Mouse (Mus musculus) CD4-positive, CD25-positive, alpha-beta regulatory T cell (primary cell): ENCODE results near the gene Agbl3. TPM values are rescaled to one million over a fixed set of nuclear protein-coding genes. Genes with fewer than 3 reads are reported as not detected.

Experiments used
- polyA plus RNA-seq: library from polyadenylated mRNA; unstranded; fragments of 100-300 nt; shearing (Covaris generic); gene quantifications from one replicate; pipeline ENCODE4 v1.2.1, GENCODE M21; 2017

Agbl3 gene
- 2.1 TPM for polyA plus RNA-seq

DNA sequence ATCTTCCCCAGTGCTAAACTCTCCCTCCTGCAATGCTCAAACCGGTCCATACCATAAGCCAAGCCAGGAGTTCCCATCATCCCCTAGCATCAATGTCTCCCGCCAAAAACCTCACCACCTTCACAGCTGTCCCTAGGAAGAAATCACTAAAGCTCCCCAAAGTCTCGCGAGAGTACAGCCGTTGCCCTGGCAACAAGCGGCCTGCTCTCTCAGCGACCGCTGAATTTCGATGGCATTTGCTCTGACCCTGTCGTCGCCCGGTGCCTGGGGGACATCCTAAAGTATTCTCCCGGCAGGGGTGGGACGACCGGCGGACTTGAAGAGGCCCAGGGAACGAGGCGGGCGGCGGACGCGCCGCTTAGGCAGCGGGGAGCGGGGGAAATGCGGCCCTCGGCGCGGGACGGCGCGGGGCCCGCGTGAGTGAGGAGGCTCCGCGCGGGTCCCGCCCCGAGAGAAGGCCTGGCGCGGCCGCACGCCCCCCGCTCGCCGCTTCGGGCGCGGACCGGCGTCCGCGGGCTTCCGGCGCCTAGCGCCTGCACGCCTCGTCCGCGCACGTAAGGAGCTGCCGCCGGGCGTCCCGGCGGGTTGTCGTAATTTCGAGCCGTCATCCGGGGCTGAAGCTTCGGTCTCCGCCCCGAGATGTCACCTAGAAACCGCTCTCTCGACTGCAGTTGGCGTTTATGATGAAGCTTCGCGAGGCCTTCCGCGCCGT is at the start of gene Agbl3:
Gene Agbl3 (plus strand): TSS at position 202 of the 712 bp plus-strand sequence.

DNA sequence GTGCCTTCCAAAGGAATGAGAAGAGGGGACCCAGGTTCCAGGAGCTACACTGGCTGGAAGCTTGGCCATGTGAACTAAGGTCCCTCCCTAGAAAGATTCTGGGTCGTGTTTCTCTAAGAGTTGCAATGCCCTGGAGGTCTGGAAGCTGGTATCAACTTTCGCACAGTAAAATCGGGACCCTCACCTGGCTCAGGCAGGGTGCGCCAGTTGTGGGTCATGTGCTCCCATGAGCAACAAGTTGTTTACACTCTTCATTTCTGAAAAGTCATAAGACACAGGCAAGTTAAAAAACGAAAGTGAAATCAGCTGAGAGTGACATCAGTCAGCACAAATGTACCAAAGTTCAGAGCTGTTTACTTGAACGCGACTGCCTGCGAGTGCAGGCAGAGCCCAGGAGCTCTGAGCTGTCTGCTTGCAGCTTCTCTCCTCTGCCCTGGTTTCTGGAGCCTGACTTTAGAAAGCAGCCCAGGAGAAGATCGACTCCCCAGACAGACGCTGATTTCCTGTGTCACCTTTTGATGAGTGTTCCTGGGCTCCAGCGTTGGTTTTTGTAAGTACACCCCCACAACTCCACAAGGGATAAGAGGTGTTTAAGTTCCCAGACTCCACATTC is 82.7 kb downstream of the Agbl3 start, which contains the start of gene Tmem140:
Gene Tmem140 (plus strand): TSS at position 356 of the 613 bp plus-strand sequence.

GRCm38 (mm10) chr6:34877509-34878321 is 97.5 kb downstream of the Agbl3 start, which contains the start of gene Cyren:
Gene Cyren (minus strand): TSS chr6:34878060.

Other genes with a start within 250 kb of the Agbl3 start
- 0.22 TPM for gene Cald1, start 181.9 kb upstream of the Agbl3 start, polyA plus RNA-seq
- 9.0 TPM for gene Tmem140, start 82.7 kb downstream of the Agbl3 start, polyA plus RNA-seq
- 7.8 TPM for gene Cyren, start 97.6 kb downstream of the Agbl3 start, polyA plus RNA-seq
- 23.4 TPM for gene Wdr91, start 130.4 kb downstream of the Agbl3 start, polyA plus RNA-seq
- gene Stra8, start 139.7 kb downstream of the Agbl3 start, polyA plus RNA-seq: not detected
- 1.3 TPM for gene Slc23a4, start 208.0 kb downstream of the Agbl3 start, polyA plus RNA-seq